Mouse (Mus musculus) layer of hippocampus, adult 9-10 months (tissue): ENCODE measurements around the gene Lrrc38.

ENCODE experiments used
- DNase-seq: peaks from one replicate; pipeline ENCODE4 v3.0.0; 2022; ENCODE audit warnings: low spot score

The Lrrc38 gene

DNA sequence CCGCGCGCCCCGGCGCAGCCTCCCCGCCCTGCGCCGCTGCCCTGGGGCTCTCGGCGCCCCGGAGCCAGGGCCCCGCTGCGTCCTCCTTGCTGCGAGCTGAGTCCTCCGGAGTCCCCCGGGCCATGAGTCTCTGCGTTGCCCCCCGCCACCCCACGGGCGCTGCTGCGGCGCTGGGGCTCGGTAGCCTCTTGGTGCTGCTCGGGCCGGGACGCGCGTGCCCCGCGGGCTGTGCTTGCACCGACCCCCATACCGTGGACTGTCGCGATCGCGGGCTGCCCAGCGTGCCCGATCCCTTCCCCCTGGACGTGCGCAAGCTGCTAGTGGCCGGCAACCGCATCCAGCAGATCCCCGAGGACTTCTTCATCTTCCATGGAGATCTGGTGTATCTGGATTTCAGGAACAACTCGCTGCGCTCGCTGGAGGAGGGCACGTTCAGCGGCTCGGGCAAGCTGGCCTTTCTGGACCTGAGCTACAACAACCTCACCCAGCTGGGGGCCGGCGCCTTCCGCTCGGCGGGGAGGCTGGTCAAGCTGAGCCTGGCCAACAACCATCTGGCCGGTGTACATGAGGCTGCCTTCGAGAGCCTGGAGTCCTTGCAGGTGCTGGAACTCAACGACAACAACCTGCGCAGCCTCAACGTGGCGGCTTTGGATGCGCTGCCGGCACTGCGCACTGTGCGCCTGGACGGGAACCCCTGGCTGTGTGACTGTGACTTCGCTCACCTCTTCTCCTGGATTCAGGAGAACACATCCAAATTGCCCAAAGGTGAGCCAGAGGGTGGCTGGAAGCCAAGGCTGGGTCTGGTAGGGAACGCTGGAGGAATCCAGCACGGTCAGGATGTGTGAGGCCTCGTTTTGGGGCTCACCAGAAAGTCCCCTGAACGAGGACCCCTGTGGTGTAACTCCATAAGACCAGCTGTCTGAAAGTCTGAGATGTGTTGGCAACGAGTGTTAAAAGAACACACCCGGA, 774 bp downstream of the Lrrc38 start:
- DNase-seq = no peak

DNA sequence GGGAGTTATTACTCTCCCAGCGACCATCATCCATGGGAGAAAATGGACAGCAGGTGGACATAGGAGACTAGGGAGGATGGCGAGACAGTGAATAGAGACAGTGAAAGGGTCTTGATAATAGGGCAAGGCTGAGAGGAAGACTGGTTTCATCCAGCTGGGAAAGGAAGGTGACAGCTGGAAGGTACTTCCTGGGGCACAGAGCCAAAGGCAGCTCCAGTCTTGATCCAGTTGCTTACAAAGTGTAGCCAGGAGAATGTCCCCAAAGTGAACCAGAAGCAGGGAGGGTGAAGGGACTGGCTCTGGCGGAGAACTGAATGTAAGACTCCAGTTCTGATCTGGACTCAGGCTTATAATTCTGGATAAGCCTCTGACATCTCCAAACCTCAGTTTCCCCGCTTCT, 2.7 kb downstream of the Lrrc38 start:
- no peak for DNase-seq

DNA sequence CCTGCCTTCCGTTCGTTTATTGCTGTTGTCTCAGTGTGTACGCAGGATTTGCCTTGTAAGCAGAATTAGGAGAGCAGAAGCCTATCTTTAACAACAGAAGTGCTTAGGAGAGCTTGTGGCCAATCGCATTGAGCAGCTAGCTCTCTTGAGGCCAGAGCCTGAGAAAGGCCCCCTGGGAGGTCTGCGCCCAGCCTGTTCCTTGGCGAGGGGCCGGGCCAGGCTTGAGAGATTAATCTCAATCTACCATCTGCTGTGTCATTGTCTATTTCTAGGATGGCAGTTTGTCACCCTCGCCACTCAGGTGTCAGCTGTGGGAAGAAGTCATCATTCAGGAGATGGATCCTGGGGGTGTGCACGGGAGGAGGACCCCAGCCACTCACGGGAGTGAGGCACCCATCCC, 12.0 kb downstream of the Lrrc38 start:
- no peak for DNase-seq

DNA sequence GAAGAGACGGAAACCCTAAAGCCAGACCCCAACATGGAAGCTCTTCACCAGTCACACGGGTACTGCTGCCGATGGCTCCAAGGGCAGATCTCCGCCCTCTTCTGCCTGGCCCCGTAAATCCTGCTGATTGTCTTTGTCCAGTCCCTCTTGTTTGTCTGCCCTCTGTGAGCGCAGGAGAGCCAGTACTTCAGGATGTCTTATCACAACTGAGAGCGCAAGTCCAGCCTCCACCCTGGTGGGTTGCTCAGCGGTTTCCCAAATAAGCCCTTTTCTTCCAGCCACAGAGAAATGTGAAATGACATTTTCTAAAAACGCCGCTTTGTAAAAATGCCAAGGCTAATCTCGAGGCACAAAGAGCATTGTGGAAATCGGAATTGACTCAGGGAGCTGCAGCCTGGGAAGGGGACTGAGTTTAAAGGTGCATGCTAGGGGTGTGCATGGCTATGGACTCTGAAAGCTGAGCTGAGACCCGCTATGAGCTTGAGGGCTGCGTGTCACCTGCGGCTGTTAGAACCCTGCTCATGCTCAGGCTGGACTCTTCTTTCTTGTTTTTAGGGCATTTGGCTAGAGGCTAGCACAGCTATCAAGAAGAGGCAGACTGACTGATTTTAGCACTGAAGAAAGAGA, 17.0 kb downstream of the Lrrc38 start:
- no peak for DNase-seq

DNA sequence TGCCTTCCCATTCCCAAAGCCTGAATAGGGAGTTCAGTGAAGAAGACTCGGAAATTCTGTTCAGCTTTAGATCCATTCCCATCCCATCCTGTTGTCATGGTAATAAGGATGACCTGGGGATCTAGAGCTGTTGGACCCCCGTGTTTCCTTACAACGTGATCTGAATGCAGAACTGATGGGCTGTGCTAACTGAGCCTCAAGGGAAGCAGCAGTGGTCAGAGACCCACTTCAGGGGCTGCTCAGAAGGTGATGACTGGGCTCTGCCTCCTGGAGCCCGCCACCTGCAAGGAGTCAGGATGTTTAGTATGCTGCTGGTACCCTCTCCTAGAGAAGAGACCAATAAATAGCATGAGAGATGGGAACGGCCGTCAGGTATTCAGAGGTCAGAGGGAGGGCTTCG, 29.9 kb downstream of the Lrrc38 start:
- DNase-seq = no peak

DNA sequence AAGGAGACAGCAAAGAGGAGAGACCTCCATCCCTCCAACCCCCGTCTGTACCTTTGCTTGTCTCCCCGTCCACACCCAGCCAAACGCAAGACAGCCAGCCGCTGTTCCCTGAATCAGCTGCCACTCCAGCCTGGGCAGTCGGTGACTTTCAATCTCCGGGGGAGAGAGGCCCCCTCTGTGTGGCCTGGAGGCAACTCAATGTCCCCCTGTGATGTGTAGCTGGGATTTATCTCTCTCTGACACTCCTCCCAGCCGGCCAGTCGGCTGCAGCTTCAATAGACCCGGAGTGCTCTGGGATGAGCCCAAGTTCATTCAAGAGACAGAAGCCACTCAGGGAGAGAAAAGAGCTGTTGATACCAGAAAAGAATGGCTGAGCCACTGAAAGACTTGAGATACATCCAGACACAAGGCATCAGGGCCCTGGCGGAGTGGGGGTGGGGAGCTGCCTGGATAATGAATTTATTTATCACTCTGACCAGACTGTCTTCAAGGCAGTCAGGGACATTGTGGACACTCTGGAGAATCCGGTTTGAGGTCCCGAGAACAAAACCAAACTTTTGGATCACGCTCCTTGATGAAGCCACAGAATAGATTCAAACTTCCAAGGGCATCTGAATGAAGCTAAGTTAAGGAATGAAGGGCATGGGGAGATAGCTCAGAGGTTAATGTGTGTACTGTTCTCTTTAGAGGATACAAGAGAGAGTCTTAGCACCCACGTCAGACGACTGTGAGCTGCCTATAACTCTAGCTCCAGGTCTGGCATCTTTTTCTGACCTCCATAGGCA, 30.6 kb downstream of the Lrrc38 start:
- no peak for DNase-seq

DNA sequence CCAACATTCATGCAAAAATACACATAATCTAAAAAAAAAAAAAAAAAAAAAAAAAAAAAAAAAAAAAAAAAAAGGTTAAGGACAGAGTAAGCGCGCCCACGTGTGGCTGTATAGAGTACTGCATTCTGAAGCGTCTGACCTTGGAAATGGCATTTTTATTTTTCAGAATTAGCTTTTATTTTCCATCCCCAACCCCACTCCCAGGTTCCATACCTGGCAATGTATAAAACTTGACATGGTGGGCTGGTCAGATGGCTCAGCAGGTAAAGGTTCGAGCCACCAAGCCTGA, 31.1 kb downstream of the Lrrc38 start:
- DNase-seq = no peak

DNA sequence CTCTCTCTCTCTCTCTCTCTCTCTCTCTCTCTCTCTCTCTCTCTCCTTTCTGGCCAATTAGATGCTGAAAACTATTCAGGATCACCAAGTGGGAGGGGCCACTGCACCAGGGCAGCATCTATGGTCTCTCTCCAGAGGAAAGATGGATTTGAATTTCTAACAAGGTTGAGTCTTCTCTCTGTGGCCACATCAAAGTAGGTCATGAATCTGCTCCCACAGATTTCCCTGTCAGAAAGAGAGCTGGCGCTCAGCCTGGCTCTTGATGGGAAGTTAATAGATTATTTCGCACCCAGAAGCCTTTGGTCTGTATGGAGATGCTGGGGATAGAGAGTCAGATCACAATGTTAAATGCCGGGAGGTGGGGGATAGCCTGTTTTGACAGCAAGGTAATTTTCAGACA, 32.6 kb downstream of the Lrrc38 start:
- no peak for DNase-seq

DNA sequence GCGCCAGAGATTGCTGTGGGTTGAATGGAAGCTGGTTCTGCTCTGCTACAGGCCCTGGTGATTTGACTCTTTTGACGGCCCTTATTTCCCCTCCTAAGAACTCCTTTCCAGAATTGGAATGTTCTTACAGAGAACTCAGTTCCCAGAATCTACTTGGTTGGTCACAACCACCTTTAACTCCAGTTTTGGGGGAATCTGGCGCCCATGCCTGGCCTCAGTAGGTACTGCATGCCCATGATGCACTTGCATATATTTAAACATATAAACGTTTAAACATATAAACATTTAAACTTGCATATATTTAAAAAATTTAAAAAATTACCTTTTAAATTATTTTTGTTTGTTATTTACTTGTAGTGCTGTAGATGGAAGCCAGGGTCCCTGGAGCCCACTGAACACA, 34.1 kb downstream of the Lrrc38 start:
- no peak for DNase-seq

DNA sequence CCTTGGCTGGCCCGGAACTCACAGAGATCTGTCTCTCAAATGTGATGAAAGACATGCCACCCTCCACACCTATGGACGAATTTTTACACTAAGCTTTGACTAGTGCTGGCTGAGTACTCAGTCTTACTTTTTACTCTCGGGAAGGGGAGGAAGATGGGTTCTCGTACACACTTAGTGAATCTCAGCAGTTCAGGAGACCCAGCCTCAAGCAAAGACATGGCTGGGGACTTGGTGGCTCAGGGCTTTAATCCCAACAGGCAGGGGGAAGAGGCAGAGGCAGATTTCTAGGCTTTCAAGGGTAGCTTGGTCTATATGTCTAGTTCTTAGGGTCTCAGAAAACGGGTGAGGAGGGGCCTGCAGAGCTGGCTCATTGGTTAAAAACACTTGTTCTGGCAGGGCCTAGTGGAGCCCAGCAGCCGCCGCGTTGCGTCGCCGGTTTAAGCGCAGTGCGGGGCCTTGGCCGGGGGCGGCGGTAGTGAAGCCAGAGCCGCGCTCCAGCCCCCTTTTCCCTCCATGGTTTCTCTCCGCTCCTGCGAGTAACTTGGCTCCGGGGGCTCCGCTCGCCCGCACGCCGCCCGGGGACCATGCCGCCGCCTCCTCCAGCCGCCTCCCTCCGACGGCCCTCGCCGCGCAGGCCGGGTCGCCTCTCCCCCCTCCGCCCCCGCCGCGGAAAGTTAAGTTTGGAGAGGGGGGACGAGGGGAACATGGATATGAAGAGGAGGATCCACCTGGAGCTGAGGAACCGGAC, 39.6 kb downstream of the Lrrc38 start:
- DNase-seq = no peak

DNA sequence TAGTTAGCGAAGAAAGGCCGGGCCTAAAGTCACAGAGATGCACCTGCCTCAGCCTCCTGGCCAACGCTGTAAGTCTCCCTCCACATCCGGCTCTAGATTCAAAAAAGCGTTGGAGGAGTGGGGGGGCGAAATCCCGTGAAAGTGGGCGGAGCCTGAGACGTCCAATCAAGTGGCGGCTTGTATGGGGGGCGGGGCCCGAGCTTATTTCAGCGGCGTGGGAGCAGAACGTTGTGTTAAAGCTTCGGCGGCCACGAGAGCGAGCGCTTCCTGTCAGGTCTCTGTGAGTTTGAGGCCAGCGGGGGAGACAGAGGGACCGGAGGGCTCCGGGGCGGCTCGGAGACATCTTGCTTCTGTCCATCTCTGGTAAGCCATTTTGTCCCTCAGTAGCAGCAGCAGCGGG, 44.6 kb downstream of the Lrrc38 start, which contains the start of gene Pramel1:
TSS of gene Pramel1 (plus strand) at position 248 of the 400 bp plus-strand sequence.
- DNase-seq = no peak

DNA sequence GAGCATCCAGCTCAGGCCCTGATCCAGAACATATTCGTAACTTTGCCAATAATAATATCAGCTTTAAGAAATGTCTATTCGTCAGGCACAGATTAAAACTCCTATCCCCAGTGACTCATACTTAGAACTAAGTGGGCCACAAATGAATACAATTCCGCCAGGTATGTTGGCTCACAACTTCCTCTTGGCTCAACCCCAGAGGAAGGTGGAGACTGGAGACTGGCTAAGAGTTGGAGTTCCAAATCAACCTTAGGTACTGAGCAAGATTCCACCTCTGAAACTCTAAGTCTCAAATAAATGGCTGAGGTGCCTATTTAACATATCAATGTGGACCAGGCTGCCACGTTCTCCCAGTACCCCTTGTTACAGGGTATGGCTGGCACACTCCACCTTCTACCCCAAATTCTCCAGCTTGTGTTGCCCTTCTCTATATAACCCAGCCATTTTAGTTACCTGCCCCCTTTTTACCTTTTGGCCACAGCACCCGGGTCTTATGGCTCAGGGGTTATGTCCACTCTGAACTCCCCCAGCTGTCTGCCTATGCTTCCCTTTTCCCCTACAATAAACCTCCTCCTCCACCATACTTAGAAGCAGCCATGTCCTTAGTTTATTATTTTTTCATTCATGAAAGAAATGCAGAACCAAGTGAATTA, 62.1 kb downstream of the Lrrc38 start:
- DNase-seq = no peak

DNA sequence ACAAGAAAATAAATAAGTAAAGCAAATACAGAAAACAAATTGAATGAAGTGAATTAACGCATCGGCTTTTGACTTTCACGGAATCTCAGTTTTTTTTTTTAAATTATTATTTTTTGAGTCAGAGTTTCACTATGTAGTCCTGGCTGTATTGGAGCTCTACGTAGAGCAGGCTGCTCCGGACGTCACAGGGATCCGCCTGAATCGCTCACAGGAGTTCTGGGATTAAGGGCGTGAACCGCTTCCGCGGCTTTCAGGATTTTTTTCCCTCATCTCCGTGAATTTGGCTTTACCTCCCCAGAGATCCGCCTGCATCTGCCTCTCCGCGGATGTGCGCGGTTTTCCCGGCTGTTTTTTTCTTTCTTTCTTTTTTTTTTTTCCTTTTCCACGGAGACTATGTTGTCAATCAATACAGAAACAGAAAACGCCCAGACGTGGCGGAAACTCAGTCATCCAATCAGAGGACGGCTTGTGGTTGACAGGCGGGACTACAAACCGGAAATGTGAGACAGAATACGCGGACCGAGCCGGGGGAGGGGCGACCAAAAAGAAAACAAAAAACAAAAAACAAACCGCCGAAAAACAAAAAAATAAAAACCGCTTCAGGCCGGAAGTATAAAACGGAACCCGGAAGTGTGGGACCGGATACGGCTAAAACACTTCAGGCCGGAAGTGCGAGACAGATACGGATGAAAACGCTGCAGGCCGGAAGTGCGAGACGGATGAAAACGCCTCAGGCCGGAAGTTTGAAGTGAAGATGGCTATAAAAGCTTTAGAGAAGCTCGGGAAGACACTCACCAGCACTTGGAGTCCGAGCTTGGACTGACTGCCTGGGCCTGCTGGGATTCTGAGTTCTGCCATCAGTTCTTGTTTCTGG, 62.9 kb downstream of the Lrrc38 start, which contains the start of gene Pramef8:
TSS of gene Pramef8 (plus strand) at position 208 of the 874 bp plus-strand sequence.
- DNase-seq = peak; percentile 79

DNA sequence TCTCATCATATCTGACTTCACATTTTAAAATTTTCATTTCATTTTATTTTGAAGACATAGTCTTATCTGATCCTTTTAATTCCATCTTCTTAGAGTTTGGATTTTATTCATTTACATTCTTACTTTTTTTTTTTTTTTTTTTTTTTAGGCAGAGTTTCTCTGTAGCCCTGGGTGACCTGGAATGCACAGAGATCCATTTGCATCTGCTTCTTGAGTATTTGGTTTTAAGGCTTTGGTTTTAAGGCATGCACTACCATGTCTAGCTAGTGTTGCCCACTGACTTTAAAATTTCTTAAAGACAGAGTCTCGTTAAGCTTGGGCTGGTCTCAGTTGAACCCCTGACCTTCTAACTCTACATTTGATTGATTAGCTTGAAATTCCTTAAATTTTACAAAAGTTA, 64.1 kb downstream of the Lrrc38 start:
- DNase-seq = no peak

DNA sequence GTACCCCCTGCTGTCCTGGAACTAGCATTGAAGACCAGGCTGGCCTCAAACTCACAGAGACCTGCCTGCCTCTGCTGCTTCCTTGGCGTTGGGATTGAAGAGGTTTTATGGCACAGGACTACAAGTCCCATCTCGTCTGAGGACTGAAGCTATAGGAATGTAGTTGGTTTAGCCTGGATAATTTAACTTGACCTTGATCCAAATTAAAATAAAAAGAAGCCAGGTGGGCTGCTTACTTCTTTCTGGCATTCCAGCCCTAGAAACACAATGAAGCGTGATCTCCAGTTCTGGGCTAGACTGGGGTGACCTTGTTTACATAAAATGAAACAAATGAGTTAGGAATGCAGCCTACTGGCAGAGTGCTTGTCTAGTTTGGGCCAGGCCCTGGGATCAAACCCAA, 64.6 kb downstream of the Lrrc38 start:
- DNase-seq = no peak
